Mouse (Mus musculus) midbrain, postnatal 0 days (tissue): Measurements from ENCODE around the gene Lyz1. TPM values are rescaled to one million over a fixed set of nuclear protein-coding genes. Genes with fewer than 3 reads are reported as not detected.
"Not testable (repeated sequence)": the region's sequence is repeated elsewhere in the genome, so short reads cannot be mapped to it uniquely, and the experiment has no call there.

ENCODE experiments used
- ATAC-seq: fragments of 200-750 bp; cut with Nextera tagmentation; 2 replicates; pipeline ENCODE4 v1.8.0; 2017; ENCODE audit warnings: moderate number of reproducible peaks, mild to moderate bottlenecking, moderate TSS enrichment, moderate library complexity; ENCODE audit not compliant: low FRiP score
- DNase-seq: peaks from one replicate; pipeline ENCODE4 v3.0.0-alpha.2; 2015; ENCODE audit warnings: low spot score
- H3K27ac ChIP-seq: fragments of 300-500 bp; sonication (generic); 2 replicates; pipeline ENCODE4 v1.5.1; 2014; ENCODE audit warnings: low read depth, mild to moderate bottlenecking, low read length, mixed read lengths
- H3K27me3 ChIP-seq: fragments of 300-500 bp; sonication (generic); 2 replicates; pipeline ENCODE4 v1.6.1; 2014; ENCODE audit warnings: low read length, control low read depth, mixed read lengths; ENCODE audit not compliant: insufficient read depth
- H3K36me3 ChIP-seq: fragments of 300-500 bp; sonication (generic); 2 replicates; pipeline ENCODE4 v1.6.1; 2014; ENCODE audit warnings: low read length, control low read depth, mixed read lengths; ENCODE audit not compliant: insufficient read depth
- H3K4me1 ChIP-seq: fragments of 300-500 bp; sonication (generic); 2 replicates; pipeline ENCODE4 v1.6.1; 2014; ENCODE audit warnings: mild to moderate bottlenecking, control low read depth, antibody characterized with exemption, low read length, mixed read lengths; ENCODE audit not compliant: insufficient read depth
- H3K4me2 ChIP-seq: fragments of 300-500 bp; sonication (generic); 2 replicates; pipeline ENCODE4 v1.6.1; 2014; ENCODE audit warnings: low read depth, mild to moderate bottlenecking, low read length, mixed read lengths; ENCODE audit not compliant: poor library complexity, severe bottlenecking
- H3K4me3 ChIP-seq: fragments of 300-500 bp; sonication (generic); 2 replicates; pipeline ENCODE4 v1.5.1; 2014; ENCODE audit warnings: low read depth, mild to moderate bottlenecking, low read length, moderate library complexity
- H3K9ac ChIP-seq: fragments of 300-500 bp; sonication (generic); replicated peaks from 2 replicates; pipeline ENCODE4 v1.6.1; 2014; ENCODE audit warnings: mild to moderate bottlenecking, low read length, moderate library complexity, mixed read lengths; ENCODE audit not compliant: poor library complexity, severe bottlenecking
- H3K9me3 ChIP-seq: fragments of 300-500 bp; sonication (generic); 2 replicates; pipeline ENCODE4 v1.6.1; 2016; ENCODE audit warnings: low read length, control low read depth
- CTCF ChIP-seq: IDR thresholded peaks from 2 replicates; pipeline ENCODE4 v1.5.1; 2016; ENCODE audit warnings: antibody characterized with exemption, mild to moderate bottlenecking
- WGBS: fragments of 180-500 bp; shearing (Covaris S2); extraction: QIAGEN DNeasy Blood & Tissue Kit; methylation state at CpG from one replicate; pipeline ENCODE4 v1.1.7; 2014; 5-methylcytosine and 5-hydroxymethylcytosine counted together
- polyA plus RNA-seq: library from polyadenylated mRNA; unstranded; fragments of >200 nt; fragmentation: Nextera tagmentation; extraction: Ambion mirVana; gene quantifications from 2 replicates; pipeline ENCODE4 v1.2.1, GENCODE M21; 2015
- total RNA-seq: library from RNA; depleted of rRNA; stranded (reverse); fragments of >200 nt; gene quantifications from 2 replicates; pipeline ENCODE4 v1.2.3, GENCODE M21; 2014

Lyz1 gene
- total and polyA plus RNA-seq, 2 experiments from 2014 or later: not detected

DNA sequence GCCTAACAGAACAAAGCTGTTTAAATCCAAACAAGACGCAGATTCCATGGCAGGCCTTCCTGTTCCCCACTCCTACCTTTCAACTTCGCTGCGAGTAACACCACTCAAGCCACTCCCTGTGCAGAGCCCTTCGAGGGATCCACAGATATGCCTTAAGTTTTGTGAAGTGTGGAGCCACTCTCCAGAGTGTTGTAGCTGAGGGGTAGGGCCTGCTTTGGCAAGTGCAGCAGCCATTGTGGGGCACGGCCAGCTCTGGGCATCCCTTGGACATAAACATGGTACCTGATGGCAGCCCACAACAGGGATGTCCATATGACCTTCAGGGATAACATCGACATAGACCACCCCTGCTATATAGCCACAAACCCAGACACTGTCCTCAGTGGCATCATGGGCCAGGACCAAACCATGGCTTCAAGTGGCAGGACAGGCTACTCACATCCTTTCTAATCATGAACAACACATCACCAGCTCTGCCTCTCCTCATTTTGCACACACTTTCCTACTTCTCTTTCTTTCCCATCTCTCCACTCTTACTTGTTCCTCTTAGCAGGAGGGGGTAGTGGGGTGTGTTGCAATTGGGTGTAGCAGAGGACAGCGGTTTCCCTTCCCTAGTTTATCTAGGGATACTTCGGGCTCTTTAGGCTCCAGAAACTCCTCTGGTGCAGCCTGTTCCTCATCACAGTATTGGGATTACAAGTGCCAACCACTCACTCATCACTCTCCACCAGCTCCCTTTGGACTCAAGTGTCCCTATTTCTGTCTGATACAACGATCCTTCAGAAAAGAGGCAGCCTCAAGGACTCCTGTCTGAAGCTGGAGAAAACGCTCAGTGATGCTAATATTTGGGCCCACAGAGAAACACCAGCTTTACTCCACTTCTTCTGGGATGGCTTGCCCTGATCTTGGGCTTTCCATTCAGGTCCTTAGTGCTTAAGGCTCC is 7.8 kb downstream of the Lyz1 start:
- H3K27me3 ChIP-seq: no peaks in the 10 kb centered on the region
- no peak for ATAC-seq
- no peak for DNase-seq
- WGBS: 91% methylated on average over 10 of the region's 10 CpGs
- H3K27ac ChIP-seq: no peak overlapping the region
- H3K9me3 ChIP-seq: no peaks in the 10 kb centered on the region
- no peak for TF ChIP-seq CTCF
- H3K4me1 ChIP-seq: no peaks in the 10 kb centered on the region
- H3K4me3 ChIP-seq: no peak overlapping the region
- no peaks in the 10 kb centered on the region for H3K36me3 ChIP-seq
- no peak overlapping the region for H3K9ac ChIP-seq
- H3K4me2 ChIP-seq: no peak overlapping the region

DNA sequence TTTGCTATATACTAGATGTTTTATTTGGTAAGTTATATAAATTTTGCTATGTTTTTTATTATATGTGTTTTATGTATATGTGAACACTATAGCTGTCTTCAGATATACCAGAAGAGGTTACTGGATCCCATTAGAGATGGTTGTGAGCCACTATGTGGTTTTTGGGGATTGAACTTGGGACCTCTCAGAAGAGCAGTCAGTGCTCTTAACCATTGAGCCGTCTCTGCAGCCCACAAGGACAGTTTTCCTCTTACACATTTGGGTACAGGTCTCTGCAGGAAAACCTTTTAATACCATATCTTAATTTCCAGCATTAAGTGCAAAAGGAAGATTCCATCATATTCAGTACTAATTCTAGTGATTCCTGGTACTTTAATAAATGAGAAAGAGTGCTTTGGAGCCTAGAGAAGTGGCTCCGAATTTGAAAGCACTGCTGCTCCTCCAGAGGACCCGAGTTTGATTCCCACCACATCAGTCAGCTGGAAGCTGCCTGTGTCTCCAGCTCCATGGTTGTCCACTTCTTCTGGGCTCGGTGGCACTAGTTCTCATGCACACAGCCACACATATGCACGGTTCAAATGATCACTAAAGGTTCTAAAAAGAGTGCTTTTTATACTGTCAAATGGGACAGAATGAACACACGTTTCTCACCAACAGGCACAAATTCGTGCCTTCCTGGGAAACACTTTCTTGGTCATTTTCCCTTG is 8.6 kb downstream of the Lyz1 start:
- ATAC-seq (no peak), DNase-seq (no peak)
- TF ChIP-seq CTCF: no peak
- Histone ChIP-seq H3K4me2 (no peak overlapping the region), H3K27me3 (no peaks in the 10 kb centered on the region), H3K36me3 (no peaks in the 10 kb centered on the region), H3K9ac (no peak overlapping the region), H3K4me1 (no peaks in the 10 kb centered on the region), H3K4me3 (no peak overlapping the region), H3K27ac (no peak overlapping the region), H3K9me3 (no peaks in the 10 kb centered on the region)
- WGBS: 85% methylated on average over 7 of the region's 7 CpGs

- WGBS: 93% methylated on average over 4 of the region's 4 CpGs
Observed at GRCm38 (mm10) chr10:117283196-117283595, 9.5 kb downstream of the Lyz1 start.

DNA sequence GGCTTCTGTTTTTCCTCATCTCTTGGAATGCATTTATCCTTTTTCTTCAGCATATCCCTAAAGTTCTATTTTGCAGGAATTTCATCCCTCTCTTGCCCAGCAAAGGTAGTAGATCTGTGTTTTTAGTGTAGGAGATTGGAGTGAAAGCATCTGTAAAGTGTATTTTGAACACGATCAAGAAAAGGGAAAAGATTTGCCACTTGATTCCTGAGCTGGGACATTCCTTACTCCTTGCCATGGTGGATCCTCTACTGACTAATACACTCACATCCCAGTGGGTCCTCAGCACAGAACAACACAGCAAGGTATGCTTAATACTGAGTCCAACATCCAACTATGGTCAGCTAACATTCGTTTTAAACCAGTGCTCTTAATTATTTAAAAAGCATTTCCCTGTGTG is 10.1 kb downstream of the Lyz1 start:
- Histone ChIP-seq H3K4me2 (no peak overlapping the region), H3K9ac (no peak overlapping the region), H3K36me3 (no peaks in the 10 kb centered on the region), H3K27ac (no peak overlapping the region), H3K4me3 (no peak overlapping the region), H3K9me3 (no peaks in the 10 kb centered on the region), H3K4me1 (no peaks in the 10 kb centered on the region), H3K27me3 (no peaks in the 10 kb centered on the region)
- 84% methylated on average over 2 of the region's 2 CpGs for WGBS
- TF ChIP-seq CTCF: no peak
- ATAC-seq: no peak
- DNase-seq: no peak

More at GRCm38 (mm10) chr10:117283196-117283595, 9.5 kb downstream of the Lyz1 start:
- DNase-seq, H3K36me3 ChIP-seq, ATAC-seq, H3K27me3 ChIP-seq, H3K4me2 ChIP-seq, H3K4me3 ChIP-seq, H3K27ac ChIP-seq, H3K9me3 ChIP-seq, H3K4me1 ChIP-seq, H3K9ac ChIP-seq: not testable (repeated sequence)

GRCm38 (mm10) chr10:117282049-117282448 is 10.6 kb downstream of the Lyz1 start, which contains the start of gene Lyz2:
Gene Lyz2 (minus strand): TSS chr10:117282321.
- TF ChIP-seq CTCF: no peak
- no peak within 1 kb of the TSS for H3K9ac ChIP-seq
- H3K4me1 ChIP-seq: no peaks in the 10 kb centered on the region
- H3K4me3 ChIP-seq: no peak within 1 kb of the TSS
- DNase-seq: no peak
- no peaks in the 10 kb centered on the region for H3K36me3 ChIP-seq
- 62% methylated on average over 4 of the region's 4 CpGs for WGBS
- no peaks in the 10 kb centered on the region for H3K9me3 ChIP-seq
- H3K27ac ChIP-seq: no peak within 1 kb of the TSS
- no peaks in the 10 kb centered on the region for H3K27me3 ChIP-seq
- no peak within 1 kb of the TSS for H3K4me2 ChIP-seq
- ATAC-seq: no peak
